Mouse (Mus musculus) thymus, adult 2 months (tissue): ENCODE data around the gene Tcf12.

Experiments used
- CTCF ChIP-seq: fragments of 200-500 bp; IDR thresholded peaks from 2 replicates; pipeline ENCODE4 v1.5.1; 2012; ENCODE audit warnings: mild to moderate bottlenecking, control low read depth, low read length, moderate library complexity, borderline replicate concordance; ENCODE audit not compliant: control insufficient read depth, poor library complexity, insufficient read depth; ENCODE audit errors: extremely low read depth
- POLR2A ChIP-seq: fragments of 200-500 bp; IDR thresholded peaks from 2 replicates; pipeline ENCODE4 v1.6.1; 2012; ENCODE audit warnings: mild to moderate bottlenecking, low read length, control low read depth, moderate library complexity; ENCODE audit not compliant: control insufficient read depth, poor library complexity, insufficient read depth; ENCODE audit errors: extremely low read depth

DNA sequence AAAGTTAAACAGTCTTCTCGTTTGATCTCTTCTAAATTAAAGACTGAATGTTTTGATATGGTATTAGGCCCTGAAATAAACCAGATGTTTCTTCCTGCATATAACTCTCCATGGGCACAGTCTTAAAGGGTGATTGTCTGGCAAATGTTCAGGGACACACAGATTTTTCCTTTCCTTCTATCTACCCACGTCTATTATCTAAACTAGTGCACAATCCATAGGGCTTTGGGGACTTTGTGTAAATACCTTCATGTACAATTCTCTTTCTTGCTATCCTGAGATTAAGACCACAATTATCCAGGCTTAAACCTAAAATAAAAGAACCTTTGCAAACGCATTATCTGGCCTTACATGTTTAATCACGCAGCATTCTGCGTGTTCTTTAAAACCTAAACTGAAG lies 231.7 kb downstream of the Tcf12 start:
- TF ChIP-seq CTCF: no peak
- no peak for TF ChIP-seq POLR2A
